ENCODE assay signal across 9 mouse cellular contexts in genomic region chr11:65475821-65476540, GRCm38 (mm10).
DNase-seq lines count a peak whose midpoint lies in the region; ATAC-seq and TF ChIP-seq lines count a peak whose summit lies in the region.
"Had no signal": no experiment of that assay in that cellular context is flagged by ENCODE, and none has a peak within 500 bp of the region (broad histone marks: within the 10 kb centered on the region; RNA-seq: fewer than 3 reads in every experiment).

No protein-coding gene starts in this region.

- no peaks in the 10 kb centered on the region for H3K27me3 ChIP-seq in forebrain, embryonic 15.5 days
- H3K27me3 ChIP-seq in forebrain, embryonic 13.5 days, result no peaks in the 10 kb centered on the region
- H3K27me3 ChIP-seq in lung, embryonic 16.5 days (ENCODE audit: control insufficient read depth, insufficient read depth, low read depth, low read length), result no peaks in the 10 kb centered on the region
- no peaks in the 10 kb centered on the region for H3K27me3 ChIP-seq in midbrain, postnatal 0 days (ENCODE audit: insufficient read depth, low read length)

- H3K4me3 ChIP-seq in forebrain, embryonic 15.5 days, result no peak overlapping the region
- H3K4me3 ChIP-seq in forebrain, embryonic 13.5 days, result no peak overlapping the region
- H3K4me3 ChIP-seq in lung, embryonic 16.5 days (ENCODE audit: low read length), result no peak overlapping the region
- no peak overlapping the region for H3K4me3 ChIP-seq in midbrain, postnatal 0 days (ENCODE audit: low read depth, low read length)
- H3K4me3 ChIP-seq: limb, embryonic 15.5 days had no signal

- H3K9me3 ChIP-seq in forebrain, embryonic 15.5 days, result no peaks in the 10 kb centered on the region
- H3K9me3 ChIP-seq in forebrain, embryonic 13.5 days (replicated peaks), result no peaks in the 10 kb centered on the region
- no peaks in the 10 kb centered on the region for H3K9me3 ChIP-seq in lung, embryonic 16.5 days (ENCODE audit: control insufficient read depth, low read length)
- no peaks in the 10 kb centered on the region for H3K9me3 ChIP-seq in midbrain, postnatal 0 days (ENCODE audit: low read length)
- H3K9me3 ChIP-seq: limb, embryonic 15.5 days had no signal

- peaks cover 11% of the 10 kb centered on the region for H3K4me1 ChIP-seq in forebrain, embryonic 15.5 days
- H3K4me1 ChIP-seq in forebrain, embryonic 13.5 days, result peaks cover 3% of the 10 kb centered on the region; the same call in 1 of the 2 replicates
- peaks cover 23% of the 10 kb centered on the region for H3K4me1 ChIP-seq in lung, embryonic 16.5 days (replicated peaks; ENCODE audit: control insufficient read depth, insufficient read depth, low read length)
- H3K4me1 ChIP-seq in midbrain, postnatal 0 days (ENCODE audit: insufficient read depth, low read length), result no peaks in the 10 kb centered on the region

- WGBS in forebrain, embryonic 15.5 days, result 54% methylated on average over 18 of the region's 18 CpGs
- 77% methylated on average over 18 of the region's 18 CpGs for WGBS in forebrain, embryonic 13.5 days
- WGBS in lung, embryonic 16.5 days, result 44% methylated on average over 18 of the region's 18 CpGs
- WGBS in midbrain, postnatal 0 days, result 32% methylated on average over 18 of the region's 18 CpGs

- DNase-seq in lung, postnatal 25 days (ENCODE audit: low spot score), result no peak
- peak; percentile 87 to 88 for DNase-seq in cerebellum, postnatal 14 days
- DNase-seq in midbrain, postnatal 0 days (ENCODE audit: low spot score), result peak; percentile 71
- DNase-seq in kidney, adult 8-10 months, result no peak
- DNase-seq in kidney, postnatal 36 days, result no peak

- no peaks in the 10 kb centered on the region for H3K36me3 ChIP-seq in forebrain, embryonic 15.5 days
- H3K36me3 ChIP-seq in forebrain, embryonic 13.5 days (ENCODE audit: poor library complexity, severe bottlenecking), result no peaks in the 10 kb centered on the region
- H3K36me3 ChIP-seq in lung, embryonic 16.5 days (ENCODE audit: control insufficient read depth, insufficient read depth, low read length), result no peaks in the 10 kb centered on the region
- H3K36me3 ChIP-seq in midbrain, postnatal 0 days (ENCODE audit: insufficient read depth, low read length), result no peaks in the 10 kb centered on the region
- H3K36me3 ChIP-seq: limb, embryonic 15.5 days had no signal

- H3K9ac ChIP-seq in forebrain, embryonic 15.5 days (replicated peaks), result no peak overlapping the region
- no peak overlapping the region for H3K9ac ChIP-seq in forebrain, embryonic 13.5 days
- no peak overlapping the region for H3K9ac ChIP-seq in lung, embryonic 16.5 days (ENCODE audit: low read length)
- no peak overlapping the region for H3K9ac ChIP-seq in midbrain, postnatal 0 days (replicated peaks; ENCODE audit: low read length, poor library complexity, severe bottlenecking)
- H3K9ac ChIP-seq: limb, embryonic 15.5 days had no signal

- no peak overlapping the region; the same call in 1 of the 2 replicates for H3K4me2 ChIP-seq in forebrain, embryonic 15.5 days (replicated peaks)
- H3K4me2 ChIP-seq in forebrain, embryonic 13.5 days, result no peak overlapping the region
- H3K4me2 ChIP-seq in lung, embryonic 16.5 days (ENCODE audit: low read depth, low read length), result peak overlapping the region; percentile 21
- peak overlapping the region; percentile 20 for H3K4me2 ChIP-seq in midbrain, postnatal 0 days (ENCODE audit: low read depth, low read length, poor library complexity, severe bottlenecking)
- H3K4me2 ChIP-seq: limb, embryonic 15.5 days had no signal

- H3K27ac ChIP-seq in forebrain, embryonic 15.5 days (replicated peaks), result 0 out of 2 replicates have a peak overlapping the region, but pooled peaks have one; percentile 34
- H3K27ac ChIP-seq in forebrain, embryonic 13.5 days, result no peak overlapping the region
- H3K27ac ChIP-seq in lung, embryonic 16.5 days (ENCODE audit: low read length), result peak overlapping the region; percentile 29; the same call in 1 of the 2 replicates
- H3K27ac ChIP-seq in midbrain, postnatal 0 days (ENCODE audit: low read depth, low read length), result no peak overlapping the region
- H3K27ac ChIP-seq: limb, embryonic 15.5 days had no signal

- ATAC-seq in forebrain, embryonic 15.5 days (replicated peaks), result no peak
- ATAC-seq in forebrain, embryonic 13.5 days, result no peak; the same call in 1 of the 2 replicates
- peak; percentile 79 for ATAC-seq in lung, embryonic 16.5 days (ENCODE audit: low read depth)
- ATAC-seq in midbrain, postnatal 0 days (ENCODE audit: low FRiP score), result no peak

- TF ChIP-seq CTCF in midbrain, postnatal 0 days (IDR thresholded peaks at IDR 0.05), result no peak

Comparison
In these comparisons a context has a peak if more than half of its experiments do, and no peak if none do; other contexts are left out.
1. H3K27ac ChIP-seq: peak in forebrain, embryonic 15.5 days (single experiment) and lung, embryonic 16.5 days (single experiment); none in forebrain, embryonic 13.5 days (single experiment) and midbrain, postnatal 0 days (single experiment).
2. H3K4me2 ChIP-seq: peak in lung, embryonic 16.5 days (single experiment) and midbrain, postnatal 0 days (single experiment); none in forebrain, embryonic 15.5 days (single experiment) and forebrain, embryonic 13.5 days (single experiment).
3. DNase-seq: peak in cerebellum, postnatal 14 days (2 of 2) and midbrain, postnatal 0 days (single experiment); none in lung, postnatal 25 days (single experiment), kidney, adult 8-10 months (0 of 2) and kidney, postnatal 36 days (0 of 2).